Mouse (Mus musculus): ENCODE results near the gene Cox15.

DNA sequence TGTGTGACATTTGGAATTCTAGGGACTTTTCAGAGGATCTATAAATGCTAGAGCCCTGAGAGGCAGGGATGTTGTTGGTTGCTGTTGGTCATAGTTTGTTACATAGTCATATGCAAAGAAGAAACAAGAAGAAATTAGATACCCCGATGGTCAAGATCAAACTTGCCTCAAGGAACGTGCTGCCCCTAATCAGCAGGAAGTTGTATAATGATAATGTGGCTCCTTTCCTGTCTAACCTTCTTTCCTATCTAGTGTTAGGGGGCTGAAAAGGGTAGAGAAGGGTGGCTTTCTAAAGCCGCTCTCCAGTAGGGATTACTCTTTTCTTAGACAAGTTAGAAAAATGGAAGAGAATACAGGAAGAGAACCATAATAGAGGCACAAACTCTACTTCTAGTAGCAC is 7.1 kb downstream of the Cox15 start:
- no peak for TF ChIP-seq POLR2A (IDR thresholded peaks at IDR 0.05; ENCODE audit: borderline replicate concordance, low read depth, low read length)
- TF ChIP-seq CTCF (IDR thresholded peaks at IDR 0.05; ENCODE audit: low read depth, low read length): no peak
